Mouse (Mus musculus): Measurements from ENCODE around the gene Klhl12. TPM values are rescaled to one million over a fixed set of nuclear protein-coding genes. Genes with fewer than 3 reads are reported as not detected.
"Not testable (repeated sequence)": the region's sequence is repeated elsewhere in the genome, so short reads cannot be mapped to it uniquely, and the experiment has no call there.

The Klhl12 gene
- 10 to 100 TPM; 20.3 to 21.5 TPM for total RNA-seq (2021)

- peak; percentile 95 to 97 for DNase-seq
- intact Hi-C loops (cut with DNase I) = loop anchor here (1.0 to 2.0 kb wide), 2 partner anchors 38 to 93 kb away; no protein-coding TSS in a partner anchor
Measured at GRCm38 (mm10) chr1:134454904-134455824, at the start of gene Klhl12. TSS of gene Klhl12 (plus strand) at chr1:134455531.

GRCm38 (mm10) chr1:134406414-134406771 is 48.9 kb upstream of the Klhl12 start:
- intact Hi-C loops (cut with DNase I) = no loop called here
- DNase-seq = no peak

- intact Hi-C loops (cut with DNase I) = no loop called here
Measured at GRCm38 (mm10) chr1:134408080-134408479, 47.3 kb upstream of the Klhl12 start.

GRCm38 (mm10) chr1:134411706-134412629 is 43.4 kb upstream of the Klhl12 start:
- intact Hi-C loops (cut with DNase I) = no loop called here
- no peak for DNase-seq

More at GRCm38 (mm10) chr1:134408080-134408479, 47.3 kb upstream of the Klhl12 start:
- no peak for DNase-seq

- intact Hi-C loops (cut with DNase I) = loop anchor here (2.0 kb wide), 1 partner anchor 51 kb away; no protein-coding TSS in a partner anchor
- no peak for DNase-seq
Measured at GRCm38 (mm10) chr1:134414038-134414437, 41.3 kb upstream of the Klhl12 start.

GRCm38 (mm10) chr1:134414501-134415167 is 40.7 kb upstream of the Klhl12 start:
- intact Hi-C loops (cut with DNase I) = loop anchor here (2.0 to 5.0 kb wide), 3 partner anchors 32 to 78 kb away; partner anchors contain the start of gene Rabif
- no peak for DNase-seq

GRCm38 (mm10) chr1:134415168-134415831 is 40.0 kb upstream of the Klhl12 start, which contains the start of gene Adipor1:
TSS of gene Adipor1 (plus strand) at chr1:134415378.
- intact Hi-C loops (cut with DNase I) = loop anchor here (2.0 to 5.0 kb wide), 3 partner anchors 33 to 77 kb away; partner anchors contain the start of gene Rabif
- peak; percentile 92 to 95 for DNase-seq

- intact Hi-C loops (cut with DNase I) = loop anchor here (5.0 kb wide), 2 partner anchors 36 to 74 kb away; partner anchors contain the start of gene Rabif
- no peak for DNase-seq
Measured at GRCm38 (mm10) chr1:134418414-134418975, 36.8 kb upstream of the Klhl12 start.

- no peak for DNase-seq
- intact Hi-C loops (cut with DNase I) = loop anchor here (5.0 kb wide), 2 partner anchors 37 to 73 kb away; partner anchors contain the start of gene Rabif
Measured at GRCm38 (mm10) chr1:134419176-134419575, 36.2 kb upstream of the Klhl12 start.

- no peak for DNase-seq
- intact Hi-C loops (cut with DNase I) = loop anchor here (5.0 kb wide), 2 partner anchors 38 to 72 kb away; partner anchors contain the start of gene Rabif
Measured at GRCm38 (mm10) chr1:134419751-134420458, 35.4 kb upstream of the Klhl12 start.

GRCm38 (mm10) chr1:134423911-134424310 is 31.4 kb upstream of the Klhl12 start:
- intact Hi-C loops (cut with DNase I) = no loop called here
- DNase-seq = no peak

- intact Hi-C loops (cut with DNase I) = no loop called here
- no peak for DNase-seq
Measured at GRCm38 (mm10) chr1:134426289-134426688, 29.0 kb upstream of the Klhl12 start.

- no peak for DNase-seq
- intact Hi-C loops (cut with DNase I) = no loop called here
Measured at GRCm38 (mm10) chr1:134433002-134433401, 22.3 kb upstream of the Klhl12 start.

GRCm38 (mm10) chr1:134433473-134433872 is 21.9 kb upstream of the Klhl12 start:
- intact Hi-C loops (cut with DNase I) = no loop called here
- DNase-seq = no peak

- no peak for DNase-seq
- intact Hi-C loops (cut with DNase I) = no loop called here
Measured at GRCm38 (mm10) chr1:134435414-134435813, 19.9 kb upstream of the Klhl12 start.

- no peak for DNase-seq
- intact Hi-C loops (cut with DNase I) = no loop called here
Measured at GRCm38 (mm10) chr1:134440437-134440836, 14.9 kb upstream of the Klhl12 start.

GRCm38 (mm10) chr1:134441737-134442136 is 13.6 kb upstream of the Klhl12 start:
- intact Hi-C loops (cut with DNase I); DNase-seq: not testable (repeated sequence)

GRCm38 (mm10) chr1:134442394-134442793 is 12.9 kb upstream of the Klhl12 start:
- no peak for DNase-seq
- intact Hi-C loops (cut with DNase I) = no loop called here

Measured in heart, postnatal 36 days (tissue).